Mouse (Mus musculus) cerebral cortex, adult 2 months (tissue): Measurements from ENCODE around the gene Kmt5b.

ENCODE experiments used
- WGBS: fragments of 180-500 bp; shearing (Covaris S2); methylation state at CpG from one replicate; pipeline ENCODE4 v1.1.7; 2018; 5-methylcytosine and 5-hydroxymethylcytosine counted together

The Kmt5b gene

GRCm38 (mm10) chr19:3767276-3767780 lies at the start of gene Kmt5b:
Gene Kmt5b, plus strand, starts transcription at chr19:3767421.
- under 1% methylated on average over 39 of the region's 39 CpGs for WGBS

- 46% methylated on average over 19 of the region's 19 CpGs for WGBS
Observed at GRCm38 (mm10) chr19:3718481-3719361, 48.5 kb upstream of the Kmt5b start.

GRCm38 (mm10) chr19:3719362-3719891 lies 47.8 kb upstream of the Kmt5b start:
- WGBS, result under 1% methylated on average over 27 of the region's 27 CpGs

GRCm38 (mm10) chr19:3723170-3723569 lies 44.1 kb upstream of the Kmt5b start:
- WGBS, result 91% methylated on average over 9 of the region's 9 CpGs

- 79% methylated on average over 4 of the region's 4 CpGs for WGBS
Observed at GRCm38 (mm10) chr19:3723904-3724303, 43.3 kb upstream of the Kmt5b start.

GRCm38 (mm10) chr19:3724779-3725178 lies 42.4 kb upstream of the Kmt5b start:
- WGBS, result 44% methylated on average over 1 of the region's 1 CpGs

GRCm38 (mm10) chr19:3728901-3729300 lies 38.3 kb upstream of the Kmt5b start:
- 81% methylated on average over 2 of the region's 2 CpGs for WGBS

GRCm38 (mm10) chr19:3730781-3731646 lies 36.2 kb upstream of the Kmt5b start:
- 86% methylated on average over 7 of the region's 7 CpGs for WGBS

GRCm38 (mm10) chr19:3736001-3736400 lies 31.2 kb upstream of the Kmt5b start:
- 92% methylated on average over 3 of the region's 3 CpGs for WGBS

GRCm38 (mm10) chr19:3739650-3740049 lies 27.6 kb upstream of the Kmt5b start:
- 96% methylated on average over 7 of the region's 7 CpGs for WGBS

- WGBS, result 58% methylated on average over 4 of the region's 4 CpGs
Observed at GRCm38 (mm10) chr19:3742716-3743115, 24.5 kb upstream of the Kmt5b start.

GRCm38 (mm10) chr19:3743362-3743761 lies 23.9 kb upstream of the Kmt5b start:
- WGBS, result 72% methylated on average over 7 of the region's 7 CpGs

GRCm38 (mm10) chr19:3743851-3744512 lies 23.2 kb upstream of the Kmt5b start:
- under 1% methylated on average over 13 of the region's 13 CpGs for WGBS

GRCm38 (mm10) chr19:3752621-3753239 lies 14.5 kb upstream of the Kmt5b start:
- 67% methylated on average over 8 of the region's 8 CpGs for WGBS

GRCm38 (mm10) chr19:3753240-3753633 lies 14.0 kb upstream of the Kmt5b start:
- 82% methylated on average over 1 of the region's 1 CpGs for WGBS

- WGBS, result 65% methylated on average over 8 of the region's 8 CpGs
Observed at GRCm38 (mm10) chr19:3753738-3754137, 13.5 kb upstream of the Kmt5b start.

GRCm38 (mm10) chr19:3757861-3758260 lies 9.4 kb upstream of the Kmt5b start:
- WGBS, result 76% methylated on average over 1 of the region's 1 CpGs

- 83% methylated on average over 4 of the region's 4 CpGs for WGBS
Observed at GRCm38 (mm10) chr19:3765221-3765820, 1.9 kb upstream of the Kmt5b start.

GRCm38 (mm10) chr19:3766378-3766777 lies 843 bp upstream of the Kmt5b start:
- WGBS, result 92% methylated on average over 5 of the region's 5 CpGs
